Mouse (Mus musculus): ENCODE measurements around the gene Rin2. TPM values are rescaled to one million over a fixed set of nuclear protein-coding genes. Genes with fewer than 3 reads are reported as not detected.
A peak's percentile ranks its signal among the peaks of the same experiment; 100 is the strongest.
"Not testable (repeated sequence)": the region's sequence is repeated elsewhere in the genome, so short reads cannot be mapped to it uniquely, and the experiment has no call there.

Gene Rin2
- polyA plus RNA-seq, 1 experiment, result 0.02 TPM

DNA sequence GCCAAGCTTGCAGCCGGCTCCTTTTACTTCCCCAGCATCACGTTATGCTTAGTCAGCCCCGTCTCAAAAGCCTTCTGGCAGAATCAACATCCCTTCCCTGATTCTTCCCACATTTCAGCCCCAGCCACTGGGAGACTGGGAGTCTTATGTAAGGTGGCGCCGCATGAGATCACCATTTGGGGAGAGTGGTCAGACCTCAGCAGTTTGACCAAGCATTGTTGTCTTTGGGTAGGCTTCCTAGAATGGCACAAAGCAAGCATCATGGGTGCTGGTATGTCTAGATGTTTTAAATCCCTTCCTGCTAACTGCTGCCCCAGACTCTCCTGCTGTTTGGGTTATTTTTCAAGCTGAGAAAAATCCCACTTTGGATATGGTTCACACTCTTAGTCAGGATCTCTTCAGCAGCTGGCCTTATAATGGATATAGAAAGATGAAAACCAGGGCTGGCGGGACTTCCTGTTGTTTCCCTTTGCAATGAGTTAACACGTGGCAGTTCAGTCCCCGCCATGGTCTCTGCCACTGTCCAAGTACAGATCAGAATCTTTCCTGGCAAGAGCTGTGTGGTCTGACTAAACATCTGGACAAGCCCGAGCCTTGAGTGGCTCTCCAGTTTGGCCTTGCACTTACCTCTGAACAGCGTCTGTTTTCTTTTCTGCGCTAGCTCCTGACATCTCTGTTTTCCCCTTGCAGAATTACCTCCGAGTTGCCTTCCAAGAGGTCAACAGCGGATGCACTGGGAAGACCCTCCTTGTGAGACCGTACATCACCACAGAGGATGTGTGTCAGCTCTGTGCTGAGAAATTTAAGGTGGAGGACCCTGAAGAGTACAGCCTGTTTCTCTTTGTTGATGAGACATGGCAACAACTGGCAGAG is 210.1 kb downstream of the Rin2 start:
- no peaks in the 10 kb centered on the region for H3K4me1 ChIP-seq (ENCODE audit: control insufficient read depth)
- TF ChIP-seq TAL1 (IDR thresholded peaks at IDR 0.05; ENCODE audit: low read length) (no peak), GATA1 (IDR thresholded peaks at IDR 0.05; ENCODE audit: low read length) (no peak)
- H3K4me3 ChIP-seq (replicated peaks), result no peak overlapping the region
- no peaks in the 10 kb centered on the region for H3K27me3 ChIP-seq (ENCODE audit: control insufficient read depth)
- no peaks in the 10 kb centered on the region for H3K9me3 ChIP-seq (ENCODE audit: control insufficient read depth, low read length)
- no peaks in the 10 kb centered on the region for H3K36me3 ChIP-seq (ENCODE audit: control insufficient read depth)

DNA sequence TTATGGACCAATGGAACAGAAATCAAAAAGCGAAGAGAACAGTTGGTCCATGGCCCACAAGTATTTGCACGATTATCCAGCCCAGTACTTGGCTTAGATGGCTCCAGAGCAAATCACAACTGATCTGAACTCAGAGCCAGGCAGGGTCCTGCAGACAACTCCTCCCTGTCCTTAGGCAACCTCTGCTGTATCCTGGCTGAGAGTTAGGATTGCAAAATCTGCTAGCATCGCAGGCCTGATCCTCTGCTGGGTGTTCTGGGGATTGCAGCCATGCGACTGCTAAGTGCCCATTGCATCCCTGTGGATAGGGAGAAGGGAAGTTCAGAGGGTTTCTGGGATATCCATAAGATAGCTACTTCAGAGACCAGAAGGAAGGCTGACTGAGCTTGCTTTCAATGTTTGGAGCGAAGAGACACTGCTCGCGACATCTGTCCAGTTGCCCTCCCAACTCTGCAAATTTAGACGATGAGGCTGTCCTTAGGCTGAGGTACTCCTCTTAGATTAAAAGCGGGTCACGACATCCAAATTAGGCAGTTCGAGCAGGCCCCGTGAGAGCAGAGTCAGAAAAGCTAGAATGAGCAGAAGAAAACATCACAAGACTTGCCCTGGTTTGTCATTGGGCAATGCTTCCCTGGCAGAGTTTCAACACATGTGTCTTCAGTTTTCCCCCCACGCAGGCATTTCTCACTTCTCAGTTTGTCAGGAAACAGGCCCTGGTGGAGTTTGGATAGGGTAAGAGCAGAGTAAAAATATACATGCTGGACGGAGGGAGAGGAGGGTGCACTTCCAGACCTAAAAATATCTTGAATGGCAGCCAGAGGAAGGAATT is 213.1 kb downstream of the Rin2 start:
- H3K36me3 ChIP-seq (ENCODE audit: control insufficient read depth), result no peaks in the 10 kb centered on the region
- no peak for TF ChIP-seq TAL1 (IDR thresholded peaks at IDR 0.05; ENCODE audit: low read length)
- TF ChIP-seq GATA1 (IDR thresholded peaks at IDR 0.05; ENCODE audit: low read length), result no peak
- no peaks in the 10 kb centered on the region for H3K9me3 ChIP-seq (ENCODE audit: control insufficient read depth, low read length)
- H3K27me3 ChIP-seq (ENCODE audit: control insufficient read depth), result no peaks in the 10 kb centered on the region
- no peak overlapping the region for H3K4me3 ChIP-seq (replicated peaks)
- no peaks in the 10 kb centered on the region for H3K4me1 ChIP-seq (ENCODE audit: control insufficient read depth)

DNA sequence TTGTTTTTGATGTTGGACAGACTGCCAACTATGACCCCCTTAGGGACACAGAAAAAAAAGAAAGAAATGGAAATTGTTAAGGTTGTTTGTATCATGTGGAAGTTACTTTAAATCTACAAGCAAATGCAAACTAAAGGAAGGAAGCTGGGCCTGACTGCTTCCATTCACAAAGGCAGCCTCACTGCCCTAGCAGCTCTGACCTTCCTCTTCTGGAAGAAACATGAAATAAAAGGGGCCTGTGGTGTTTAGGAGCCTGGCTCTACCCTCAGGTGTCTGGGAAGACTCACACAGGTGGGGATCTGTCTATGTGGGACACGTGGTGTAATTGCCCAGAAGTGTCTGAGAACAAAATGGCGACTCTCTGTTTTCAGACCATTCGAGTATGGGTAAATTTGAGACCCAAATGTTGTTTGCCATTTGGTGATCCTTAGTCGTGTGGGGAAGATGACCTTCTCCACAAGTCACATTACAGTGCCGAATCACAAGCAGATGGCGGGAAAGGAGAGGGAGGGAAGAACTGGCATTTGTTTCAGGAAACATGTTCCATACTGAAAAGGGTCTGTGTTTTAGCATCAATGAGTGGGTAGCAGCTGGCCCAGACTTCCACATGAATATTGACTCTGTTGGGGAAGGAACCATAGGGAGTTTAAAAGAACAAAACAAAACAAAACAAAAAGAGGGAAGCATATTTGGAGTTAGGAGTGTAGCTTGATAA is 213.9 kb downstream of the Rin2 start:
- H3K27me3 ChIP-seq (ENCODE audit: control insufficient read depth), result no peaks in the 10 kb centered on the region
- H3K4me1 ChIP-seq (ENCODE audit: control insufficient read depth), result no peaks in the 10 kb centered on the region
- H3K4me3 ChIP-seq (replicated peaks), result no peak overlapping the region
- no peaks in the 10 kb centered on the region for H3K36me3 ChIP-seq (ENCODE audit: control insufficient read depth)
- TF ChIP-seq GATA1 (IDR thresholded peaks at IDR 0.05; ENCODE audit: low read length) (no peak), TAL1 (IDR thresholded peaks at IDR 0.05; ENCODE audit: low read length) (no peak)
- H3K9me3 ChIP-seq (ENCODE audit: control insufficient read depth, low read length), result no peaks in the 10 kb centered on the region

DNA sequence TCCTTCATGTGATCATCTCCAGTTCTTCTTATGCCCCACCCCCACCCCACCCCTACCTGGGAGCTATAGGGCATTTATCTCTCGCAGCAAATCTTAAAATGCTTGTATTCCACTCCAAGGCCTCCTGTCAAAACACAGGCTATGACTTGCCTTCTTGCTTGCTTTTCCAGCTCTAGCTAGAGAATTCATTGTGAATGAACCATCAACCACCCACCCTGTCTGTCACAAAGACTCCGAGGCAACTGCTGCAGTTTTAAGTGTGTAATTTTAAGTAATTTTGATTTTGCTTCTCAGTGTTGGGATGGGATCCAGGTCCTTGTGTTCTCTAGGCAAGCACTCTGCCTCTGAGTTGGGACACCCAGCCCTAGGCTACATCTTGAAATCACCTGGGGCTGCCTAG is 215.6 kb downstream of the Rin2 start:
- H3K27me3 ChIP-seq (ENCODE audit: control insufficient read depth), result no peaks in the 10 kb centered on the region
- H3K36me3 ChIP-seq (ENCODE audit: control insufficient read depth), result no peaks in the 10 kb centered on the region
- H3K9me3 ChIP-seq (ENCODE audit: control insufficient read depth, low read length), result no peaks in the 10 kb centered on the region
- H3K4me3 ChIP-seq (replicated peaks), result no peak overlapping the region
- TF ChIP-seq GATA1 (IDR thresholded peaks at IDR 0.05; ENCODE audit: low read length), result no peak
- no peak for TF ChIP-seq TAL1 (IDR thresholded peaks at IDR 0.05; ENCODE audit: low read length)
- no peaks in the 10 kb centered on the region for H3K4me1 ChIP-seq (ENCODE audit: control insufficient read depth)

DNA sequence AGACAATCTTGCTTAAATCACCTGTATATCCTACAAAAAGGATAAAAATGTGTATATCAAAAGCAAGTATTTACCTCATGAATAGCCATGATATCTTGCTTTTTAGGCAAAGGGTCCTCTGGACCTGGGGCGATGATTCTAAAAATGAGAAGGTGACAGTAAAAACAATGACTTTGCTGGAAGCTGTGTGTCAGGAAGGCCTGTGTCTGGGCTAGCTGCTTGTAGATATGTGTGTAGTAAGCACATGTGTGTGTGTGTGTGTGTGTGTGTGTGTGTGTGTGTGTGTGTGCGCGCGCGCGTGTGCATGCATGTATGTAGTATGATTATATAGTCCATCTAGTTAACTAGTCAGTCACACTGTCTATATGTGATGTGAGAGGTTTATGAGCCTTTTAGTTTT is 218.7 kb downstream of the Rin2 start:
- Histone ChIP-seq H3K27me3 (ENCODE audit: control insufficient read depth) (no peaks in the 10 kb centered on the region), H3K4me1 (ENCODE audit: control insufficient read depth) (no peaks in the 10 kb centered on the region), H3K4me3 (replicated peaks) (no peak overlapping the region), H3K36me3 (ENCODE audit: control insufficient read depth) (no peaks in the 10 kb centered on the region), H3K9me3 (ENCODE audit: control insufficient read depth, low read length) (no peaks in the 10 kb centered on the region)
- no peak for TF ChIP-seq GATA1 (IDR thresholded peaks at IDR 0.05; ENCODE audit: low read length)
- TF ChIP-seq TAL1 (IDR thresholded peaks at IDR 0.05; ENCODE audit: low read length), result no peak

DNA sequence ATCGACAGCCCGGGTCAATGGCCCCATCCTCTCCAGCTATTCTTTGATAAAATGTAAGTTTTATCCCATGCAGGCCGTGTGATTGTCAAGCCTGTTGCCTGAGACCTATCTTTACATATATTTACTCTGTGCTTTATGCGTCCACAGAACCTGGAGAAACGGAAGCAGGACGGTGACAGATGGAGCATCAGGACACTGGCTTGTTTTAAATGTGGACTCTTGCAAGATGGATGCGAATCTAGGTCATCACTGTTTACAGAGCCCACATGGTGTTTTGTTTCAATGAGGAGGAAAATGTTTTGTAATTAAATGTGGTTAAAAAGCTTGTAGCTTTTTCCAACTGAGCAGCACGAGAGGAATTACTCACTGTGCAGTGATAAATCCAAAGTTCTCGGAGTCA is 223.1 kb downstream of the Rin2 start:
- H3K4me3 ChIP-seq (replicated peaks), result no peak overlapping the region
- H3K4me1 ChIP-seq (ENCODE audit: control insufficient read depth), result peaks cover 4% of the 10 kb centered on the region
- no peaks in the 10 kb centered on the region for H3K36me3 ChIP-seq (ENCODE audit: control insufficient read depth)
- no peaks in the 10 kb centered on the region for H3K9me3 ChIP-seq (ENCODE audit: control insufficient read depth, low read length)
- TF ChIP-seq TAL1 (IDR thresholded peaks at IDR 0.05; ENCODE audit: low read length) (no peak), GATA1 (IDR thresholded peaks at IDR 0.05; ENCODE audit: low read length) (no peak)
- no peaks in the 10 kb centered on the region for H3K27me3 ChIP-seq (ENCODE audit: control insufficient read depth)

DNA sequence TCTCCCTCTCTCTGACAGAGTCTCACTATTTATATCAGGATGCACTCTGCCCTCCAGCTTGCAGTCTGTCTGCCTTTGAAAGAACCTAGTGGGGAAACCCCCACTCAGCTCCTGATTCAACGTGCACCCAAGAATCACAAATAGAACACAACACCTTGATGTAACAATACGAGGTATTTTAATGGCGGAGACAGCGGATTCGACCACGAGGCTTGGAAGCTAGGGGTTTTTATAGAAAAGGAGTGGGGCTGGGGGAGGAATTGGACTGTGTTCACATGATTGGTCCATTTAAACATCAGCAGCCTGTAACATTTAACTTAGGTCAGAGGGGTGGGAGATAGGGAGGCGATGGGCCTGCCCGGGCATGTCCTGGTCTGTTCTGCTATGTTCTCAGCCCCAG is 225.3 kb downstream of the Rin2 start:
- peaks cover 17% of the 10 kb centered on the region for H3K4me1 ChIP-seq (ENCODE audit: control insufficient read depth)
- not testable (repeated sequence) for H3K4me3 ChIP-seq (replicated peaks); H3K9me3 ChIP-seq (ENCODE audit: control insufficient read depth, low read length); H3K27me3 ChIP-seq (ENCODE audit: control insufficient read depth); H3K36me3 ChIP-seq (ENCODE audit: control insufficient read depth)

DNA sequence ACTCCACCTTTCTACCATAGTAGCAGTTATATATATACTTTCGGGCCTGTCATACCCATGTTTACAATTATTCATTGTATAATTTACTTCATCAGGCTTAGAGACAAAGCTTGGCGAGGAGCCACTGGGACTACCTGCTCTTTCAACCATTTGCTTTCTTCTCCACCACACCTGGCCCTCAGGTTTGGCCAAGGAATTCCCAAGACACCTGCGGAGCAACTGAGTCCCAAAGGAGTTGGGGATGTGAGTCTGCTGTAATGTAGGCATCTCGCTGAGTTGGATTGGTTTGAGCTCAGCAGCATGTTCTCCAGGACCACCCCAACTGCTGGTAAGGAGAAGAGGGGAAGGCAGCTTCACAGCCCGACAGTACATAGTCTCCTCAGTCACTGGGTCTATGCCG is 226.8 kb downstream of the Rin2 start, which contains the start of gene Naa20:
TSS of gene Naa20 (plus strand) at position 239 of the 400 bp plus-strand sequence.
- Histone ChIP-seq H3K36me3 (ENCODE audit: control insufficient read depth) (peaks cover 7% of the 10 kb centered on the region), H3K27me3 (ENCODE audit: control insufficient read depth) (no peaks in the 10 kb centered on the region), H3K4me3 (replicated peaks) (peak within 1 kb of the TSS; percentile 95), H3K9me3 (ENCODE audit: control insufficient read depth, low read length) (no peaks in the 10 kb centered on the region), H3K4me1 (ENCODE audit: control insufficient read depth) (peaks cover 17% of the 10 kb centered on the region)
- no peak for TF ChIP-seq TAL1 (IDR thresholded peaks at IDR 0.05; ENCODE audit: low read length)
- no peak for TF ChIP-seq GATA1 (IDR thresholded peaks at IDR 0.05; ENCODE audit: low read length)
